10 mouse cellular contexts compared by ENCODE assay signal in genomic region chr2:32429215-32429891, GRCm38 (mm10). TPM values are rescaled to one million over a fixed set of nuclear protein-coding genes. Genes with fewer than 3 reads are reported as not detected.
DNase-seq lines count a peak whose midpoint lies in the region; ATAC-seq and TF ChIP-seq lines count a peak whose summit lies in the region.
"Had no signal": no experiment of that assay in that cellular context is flagged by ENCODE, and none has a peak within 500 bp of the region (broad histone marks: within the 10 kb centered on the region; RNA-seq: fewer than 3 reads in every experiment).

No protein-coding gene starts in this region.

- H3K4me1 ChIP-seq in cerebellum, adult 2 months (ENCODE audit: control insufficient read depth, insufficient read depth, low read length) = peaks cover 20% of the 10 kb centered on the region
- peaks cover 33% of the 10 kb centered on the region for H3K4me1 ChIP-seq in lung, embryonic 14.5 days (ENCODE audit: insufficient read depth)
- H3K4me1 ChIP-seq in liver, embryonic 14.5 days (replicated peaks; ENCODE audit: control insufficient read depth in 2 of 2, insufficient read depth in 2 of 2, low read length in 1 of 2) = peaks cover 15 to 39% of the 10 kb centered on the region in 2 experiments; a peak in 3 of 4 replicates
- H3K4me1 ChIP-seq in stomach, embryonic 15.5 days = peaks cover 47% of the 10 kb centered on the region
- H3K4me1 ChIP-seq in thymus, adult 2 months (replicated peaks; ENCODE audit: control insufficient read depth, insufficient read depth, low read length) = 0 out of 2 replicates have a peak, but pooled peaks cover 3% of the 10 kb centered on the region

- TF ChIP-seq POLR2A in cerebellum, adult 2 months (IDR thresholded peaks at IDR 0.05; ENCODE audit: borderline replicate concordance, insufficient read depth, low read length) = no peak
- no peak for TF ChIP-seq POLR2A in thymus, adult 2 months (IDR thresholded peaks at IDR 0.05; ENCODE audit: control insufficient read depth, extremely low read depth, insufficient read depth, low read length, poor library complexity)

- H3K36me3 ChIP-seq in lung, embryonic 14.5 days (ENCODE audit: insufficient read depth) = no peaks in the 10 kb centered on the region
- no peaks in the 10 kb centered on the region for H3K36me3 ChIP-seq in liver, embryonic 14.5 days (replicated peaks; ENCODE audit: control insufficient read depth, insufficient read depth, low read depth)
- H3K36me3 ChIP-seq in stomach, embryonic 15.5 days = no peaks in the 10 kb centered on the region
- no peaks in the 10 kb centered on the region for H3K36me3 ChIP-seq in thymus, adult 2 months (ENCODE audit: control insufficient read depth, insufficient read depth, low read length)

- H3K27me3 ChIP-seq in cerebellum, adult 2 months (ENCODE audit: control insufficient read depth, insufficient read depth, low read length) = no peaks in the 10 kb centered on the region
- H3K27me3 ChIP-seq in lung, embryonic 14.5 days (ENCODE audit: insufficient read depth, low read length) = no peaks in the 10 kb centered on the region
- H3K27me3 ChIP-seq in liver, embryonic 14.5 days (ENCODE audit: control insufficient read depth, insufficient read depth, low read length) = no peaks in the 10 kb centered on the region
- no peaks in the 10 kb centered on the region for H3K27me3 ChIP-seq in stomach, embryonic 15.5 days (replicated peaks)
- no peaks in the 10 kb centered on the region for H3K27me3 ChIP-seq in thymus, adult 2 months (ENCODE audit: control insufficient read depth, insufficient read depth, low read length)

- no peaks in the 10 kb centered on the region for H3K9me3 ChIP-seq in lung, embryonic 14.5 days (ENCODE audit: low read depth, low read length)
- H3K9me3 ChIP-seq in liver, embryonic 14.5 days (ENCODE audit: control insufficient read depth, low read length) = no peaks in the 10 kb centered on the region
- no peaks in the 10 kb centered on the region for H3K9me3 ChIP-seq in stomach, embryonic 15.5 days

- WGBS in cerebellum, adult 2 months = 15% methylated on average over 4 of the region's 4 CpGs
- 69% methylated on average over 4 of the region's 4 CpGs for WGBS in lung, embryonic 14.5 days
- 33% methylated on average over 4 of the region's 4 CpGs for WGBS in liver, embryonic 14.5 days (ENCODE audit: insufficient replicate concordance)
- 69% methylated on average over 4 of the region's 4 CpGs for WGBS in stomach, embryonic 15.5 days
- WGBS in thymus, adult 2 months = 94% methylated on average over 4 of the region's 4 CpGs

- no peak overlapping the region; the same call in 1 of the 2 replicates for H3K4me2 ChIP-seq in lung, embryonic 14.5 days
- no peak overlapping the region for H3K4me2 ChIP-seq in liver, embryonic 14.5 days (ENCODE audit: low read depth)
- H3K4me2 ChIP-seq in stomach, embryonic 15.5 days = peak overlapping the region; percentile 40; the same call in 1 of the 2 replicates

- peak overlapping the region; percentile 51 for H3K4me3 ChIP-seq in cerebellum, adult 2 months (replicated peaks; ENCODE audit: insufficient read depth, low read depth, low read length)
- H3K4me3 ChIP-seq in lung, embryonic 14.5 days (ENCODE audit: low read depth, low read length) = no peak overlapping the region
- no peak overlapping the region for H3K4me3 ChIP-seq in liver, embryonic 14.5 days (ENCODE audit: insufficient read depth in 1 of 2, low read depth in 2 of 2, low read length in 2 of 2)
- no peak overlapping the region for H3K4me3 ChIP-seq in stomach, embryonic 15.5 days (replicated peaks)
- H3K4me3 ChIP-seq in thymus, adult 2 months (ENCODE audit: control insufficient read depth, insufficient read depth, low read length) = no peak overlapping the region

- no peak overlapping the region for H3K9ac ChIP-seq in lung, embryonic 14.5 days
- no peak overlapping the region for H3K9ac ChIP-seq in liver, embryonic 14.5 days (replicated peaks)
- no peak overlapping the region for H3K9ac ChIP-seq in stomach, embryonic 15.5 days

- TF ChIP-seq CTCF in cerebellum, adult 2 months (IDR thresholded peaks at IDR 0.05; ENCODE audit: borderline replicate concordance, insufficient read depth, low read depth, low read length) = no peak
- no peak for TF ChIP-seq CTCF in lung, embryonic 14.5 days (IDR thresholded peaks at IDR 0.05; ENCODE audit: low read depth)
- TF ChIP-seq CTCF in liver, embryonic 14.5 days (IDR thresholded peaks at IDR 0.05; ENCODE audit: low read depth) = no peak
- no peak for TF ChIP-seq CTCF in thymus, adult 2 months (IDR thresholded peaks at IDR 0.05; ENCODE audit: borderline replicate concordance, control insufficient read depth, extremely low read depth, insufficient read depth, low read length, poor library complexity)

- peak overlapping the region; percentile 55; the same call in 1 of the 2 replicates for H3K27ac ChIP-seq in cerebellum, adult 2 months (ENCODE audit: insufficient read depth, low read length)
- H3K27ac ChIP-seq in lung, embryonic 14.5 days (ENCODE audit: low read depth) = 0 out of 2 replicates have a peak overlapping the region, but pooled peaks have one; percentile 63
- no peak overlapping the region for H3K27ac ChIP-seq in liver, embryonic 14.5 days
- H3K27ac ChIP-seq in stomach, embryonic 15.5 days = peak overlapping the region; percentile 83
- no peak overlapping the region for H3K27ac ChIP-seq in thymus, adult 2 months (ENCODE audit: control insufficient read depth, insufficient read depth, low read length)

- TF ChIP-seq EP300 in liver, embryonic 14.5 days (IDR thresholded peaks at IDR 0.05; ENCODE audit: low read depth) = no peak

- no peak for DNase-seq in cerebellum, adult 2 months
- no peak for DNase-seq in lung, embryonic 14.5 days
- DNase-seq in lung, postnatal 25 days (ENCODE audit: low spot score) = no peak
- no peak for DNase-seq in liver, embryonic 14.5 days (ENCODE audit: low read depth in 3 of 3, low spot score in 3 of 3)
- DNase-seq in thymus, adult 2 months = no peak
- DNase-seq in spleen, adult 12 weeks (ENCODE audit: low spot score) = no peak
- DNase-seq: gastrocnemius, postnatal 25 days; layer of hippocampus, adult 9-11 months had no signal

- no peak for ATAC-seq in cerebellum, adult (ENCODE audit: insufficient number of reproducible peaks, low FRiP score, low TSS enrichment)
- ATAC-seq in lung, embryonic 14.5 days (ENCODE audit: insufficient read depth) = no peak
- 0 out of 2 replicates have a peak, but pooled peaks have one; percentile 16 for ATAC-seq in liver, embryonic 14.5 days (ENCODE audit: insufficient read depth)
- ATAC-seq in stomach, embryonic 15.5 days (ENCODE audit: insufficient read depth, low FRiP score, low read depth) = no peak

RNA-seq across cellular contexts. Expression of gene Naif1, which starts 20.9 kb away (rescaled TPM):
- 3.3 TPM in 2 replicates for polyA plus RNA-seq in cerebellum, adult 2 months (2012; rRNA removed)
- polyA plus RNA-seq in lung, embryonic 14.5 days (2014; fragmentation: Nextera tagmentation; extraction: Ambion mirVana) = 5.7 and 6.5 TPM in 2 replicates
- polyA plus RNA-seq in liver, embryonic 14.5 days (2012; rRNA removed) = 1.3 and 1.4 TPM in 2 replicates
- polyA plus RNA-seq in liver, embryonic 14.5 days (2014; fragmentation: Nextera tagmentation; extraction: Ambion mirVana) = 1.6 and 2.0 TPM in 2 replicates
- 5.1 and 5.4 TPM in 2 replicates for polyA plus RNA-seq in stomach, embryonic 15.5 days (2015; fragmentation: Nextera tagmentation; extraction: Ambion mirVana)
- polyA plus RNA-seq in thymus, adult 2 months (2012; rRNA removed) = 8.8 and 9.2 TPM in 2 replicates

RNA-seq across cellular contexts. Expression of gene Slc25a25, which starts 21.9 kb away (rescaled TPM):
- 67.0 and 76.2 TPM in 2 replicates for polyA plus RNA-seq in cerebellum, adult 2 months (2012; rRNA removed)
- 16.3 and 19.5 TPM in 2 replicates for polyA plus RNA-seq in lung, embryonic 14.5 days (2014; fragmentation: Nextera tagmentation; extraction: Ambion mirVana)
- polyA plus RNA-seq in liver, embryonic 14.5 days (2012; rRNA removed) = 5.4 and 6.0 TPM in 2 replicates
- 5.5 and 7.0 TPM in 2 replicates for polyA plus RNA-seq in liver, embryonic 14.5 days (2014; fragmentation: Nextera tagmentation; extraction: Ambion mirVana)
- polyA plus RNA-seq in stomach, embryonic 15.5 days (2015; fragmentation: Nextera tagmentation; extraction: Ambion mirVana) = 17.6 and 17.9 TPM in 2 replicates
- polyA plus RNA-seq in thymus, adult 2 months (2012; rRNA removed) = 25.3 and 29.3 TPM in 2 replicates

RNA-seq across cellular contexts. Expression of gene Ptges2, which starts 33.7 kb away (rescaled TPM):
- 60.9 and 61.1 TPM in 2 replicates for polyA plus RNA-seq in cerebellum, adult 2 months (2012; rRNA removed)
- polyA plus RNA-seq in lung, embryonic 14.5 days (2014; fragmentation: Nextera tagmentation; extraction: Ambion mirVana) = 28.0 and 28.2 TPM in 2 replicates
- polyA plus RNA-seq in liver, embryonic 14.5 days (2012; rRNA removed) = 7.9 and 11.6 TPM in 2 replicates
- polyA plus RNA-seq in liver, embryonic 14.5 days (2014; fragmentation: Nextera tagmentation; extraction: Ambion mirVana) = 11.4 and 14.0 TPM in 2 replicates
- 28.5 and 31.4 TPM in 2 replicates for polyA plus RNA-seq in stomach, embryonic 15.5 days (2015; fragmentation: Nextera tagmentation; extraction: Ambion mirVana)
- 17.9 and 24.7 TPM in 2 replicates for polyA plus RNA-seq in thymus, adult 2 months (2012; rRNA removed)

RNA-seq across cellular contexts. Expression of gene Lcn2, which starts 41.3 kb away (rescaled TPM):
- polyA plus RNA-seq in cerebellum, adult 2 months (2012; rRNA removed) = 0.48 and 1.0 TPM in 2 replicates
- 1.6 TPM in 1 of 2 replicates, not detected in the other for polyA plus RNA-seq in lung, embryonic 14.5 days (2014; fragmentation: Nextera tagmentation; extraction: Ambion mirVana)
- 29.8 and 30.2 TPM in 2 replicates for polyA plus RNA-seq in liver, embryonic 14.5 days (2012; rRNA removed)
- 41.1 and 65.1 TPM in 2 replicates for polyA plus RNA-seq in liver, embryonic 14.5 days (2014; fragmentation: Nextera tagmentation; extraction: Ambion mirVana)
- polyA plus RNA-seq in stomach, embryonic 15.5 days (2015; fragmentation: Nextera tagmentation; extraction: Ambion mirVana) = 25.1 and 30.7 TPM in 2 replicates
- polyA plus RNA-seq in thymus, adult 2 months (2012; rRNA removed) = 23.8 and 27.3 TPM in 2 replicates

RNA-seq across cellular contexts. Expression of gene 1110008P14Rik, which starts 47.6 kb away (rescaled TPM):
- polyA plus RNA-seq in cerebellum, adult 2 months (2012; rRNA removed) = 284 and 338 TPM in 2 replicates
- 32.4 and 33.3 TPM in 2 replicates for polyA plus RNA-seq in lung, embryonic 14.5 days (2014; fragmentation: Nextera tagmentation; extraction: Ambion mirVana)
- 32.6 and 39.6 TPM in 2 replicates for polyA plus RNA-seq in liver, embryonic 14.5 days (2012; rRNA removed)
- 38.7 and 40.8 TPM in 2 replicates for polyA plus RNA-seq in liver, embryonic 14.5 days (2014; fragmentation: Nextera tagmentation; extraction: Ambion mirVana)
- polyA plus RNA-seq in stomach, embryonic 15.5 days (2015; fragmentation: Nextera tagmentation; extraction: Ambion mirVana) = 36.1 and 42.9 TPM in 2 replicates
- 192 and 257 TPM in 2 replicates for polyA plus RNA-seq in thymus, adult 2 months (2012; rRNA removed)

Comparison
In these comparisons a context has a peak if more than half of its experiments do, and no peak if none do; other contexts are left out.
1. H3K27ac ChIP-seq: peak in cerebellum, adult 2 months (single experiment), lung, embryonic 14.5 days (single experiment) and stomach, embryonic 15.5 days (single experiment); none in liver, embryonic 14.5 days (single experiment) and thymus, adult 2 months (single experiment).